Mouse (Mus musculus) ES-Bruce4 (cell line): ENCODE data around the gene Bcl2l12.
A peak's percentile ranks its signal among the peaks of the same experiment; 100 is the strongest.

Experiments
- CTCF ChIP-seq: IDR thresholded peaks from one replicate; pipeline ENCODE4 v1.8.1; 2011; ENCODE audit warnings: low read depth, low read length
- POLR2A ChIP-seq: IDR thresholded peaks from one replicate; pipeline ENCODE4 v1.8.1; 2011; ENCODE audit warnings: low read length; ENCODE audit not compliant: insufficient read depth

GRCm38 (mm10) chr7:44997231-44997939 lies 1.1 kb downstream of the Bcl2l12 start, which contains the start of gene Irf3:
- TF ChIP-seq POLR2A (peak; percentile 41), CTCF (no peak)
